Mouse (Mus musculus) hindbrain, embryonic 10.5 days (tissue): ENCODE measurements around the gene Olfr95. TPM values are rescaled to one million over a fixed set of nuclear protein-coding genes. Genes with fewer than 3 reads are reported as not detected.

Experiments
- DNase-seq: peaks from one replicate; pipeline ENCODE4 v3.0.0-alpha.2; 2017; ENCODE audit warnings: low spot score
- H3K27ac ChIP-seq: fragments of 300-500 bp; sonication (generic); 2 replicates; pipeline ENCODE4 v1.5.1; 2016; ENCODE audit warnings: mild to moderate bottlenecking, moderate library complexity
- H3K27me3 ChIP-seq: fragments of 300-500 bp; sonication (generic); 2 replicates; pipeline ENCODE4 v1.6.1; 2016; ENCODE audit warnings: mild to moderate bottlenecking; ENCODE audit not compliant: poor library complexity, insufficient read depth, severe bottlenecking
- H3K36me3 ChIP-seq: fragments of 300-500 bp; sonication (generic); 2 replicates; pipeline ENCODE4 v1.6.1; 2016; ENCODE audit warnings: mild to moderate bottlenecking, moderate library complexity
- H3K4me1 ChIP-seq: fragments of 300-500 bp; sonication (generic); replicated peaks from 2 replicates; pipeline ENCODE4 v1.6.1; 2016; ENCODE audit warnings: mild to moderate bottlenecking
- H3K4me3 ChIP-seq: fragments of 300-500 bp; sonication (generic); 2 replicates; pipeline ENCODE4 v1.5.1; 2016; ENCODE audit warnings: mild to moderate bottlenecking, moderate library complexity
- H3K9me3 ChIP-seq: fragments of 300-500 bp; sonication (generic); 2 replicates; pipeline ENCODE4 v1.6.1; 2016; ENCODE audit warnings: mild to moderate bottlenecking, moderate library complexity
- WGBS: fragments of 180-500 bp; shearing (Covaris S2); methylation state at CpG from one replicate; pipeline ENCODE4 v1.1.7; 2016; 5-methylcytosine and 5-hydroxymethylcytosine counted together
- polyA plus RNA-seq: library from polyadenylated mRNA; unstranded; fragments of >200 nt; fragmentation: Nextera tagmentation; extraction: Ambion mirVana; gene quantifications from 2 replicates; pipeline ENCODE4 v1.2.1, GENCODE M21; 2016

Olfr95 gene
- polyA plus RNA-seq, 1 experiment from 2014 or later, result not detected

DNA sequence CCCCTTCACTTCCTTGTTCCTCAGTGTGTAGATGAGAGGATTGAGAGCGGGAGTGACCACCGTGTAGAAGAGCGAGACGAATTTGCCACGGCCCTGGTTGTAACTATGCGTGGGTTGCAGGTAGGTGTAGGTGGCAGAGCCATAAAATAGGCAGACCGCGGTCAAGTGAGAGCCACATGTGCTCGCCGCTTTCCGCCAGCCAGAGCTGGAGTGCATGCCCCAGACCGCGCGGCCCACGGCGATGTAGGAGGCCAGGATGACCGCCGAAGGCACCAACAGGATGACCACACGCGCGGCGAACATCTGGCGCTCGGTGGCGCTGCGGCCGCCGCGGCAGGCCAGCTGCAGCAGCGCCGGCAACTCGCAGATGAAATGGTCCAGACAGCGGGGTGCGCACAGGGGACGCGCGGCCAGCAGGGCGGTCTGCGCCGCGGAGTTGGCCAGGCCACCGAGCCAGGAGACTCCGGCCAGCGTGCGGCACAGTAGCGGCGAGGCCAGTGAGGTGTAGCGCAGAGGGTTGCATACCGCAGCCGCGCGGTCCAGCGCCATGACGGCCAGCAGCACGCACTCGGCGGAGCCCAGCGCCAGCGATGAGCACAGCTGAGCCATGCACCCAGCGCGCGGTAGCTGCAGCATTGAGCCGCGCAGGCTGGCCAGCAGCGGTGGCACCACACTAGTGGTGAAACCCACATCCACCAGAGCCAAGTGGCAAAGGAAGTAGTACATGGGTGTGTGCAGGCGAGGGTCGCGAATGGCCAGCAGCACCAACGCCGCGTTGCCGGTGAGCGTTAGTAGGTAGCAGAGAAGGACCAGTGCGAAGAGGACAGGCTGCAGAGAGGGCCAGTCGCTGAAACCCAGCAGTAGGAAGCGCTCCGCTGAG is 15.8 kb downstream of the Olfr95 start:
- DNase-seq, result peak; percentile 76
- H3K9me3 ChIP-seq, result no peaks in the 10 kb centered on the region
- H3K27me3 ChIP-seq, result peaks cover 46% of the 10 kb centered on the region
- H3K4me3 ChIP-seq, result peak overlapping the region; percentile 67
- peak overlapping the region; percentile 72 for H3K27ac ChIP-seq
- H3K4me1 ChIP-seq, result peaks cover 12% of the 10 kb centered on the region
- no peaks in the 10 kb centered on the region for H3K36me3 ChIP-seq
- WGBS, result under 1% methylated on average over 77 of the region's 77 CpGs

- no peak overlapping the region for H3K27ac ChIP-seq
- WGBS, result 88% methylated on average over 5 of the region's 5 CpGs
- H3K9me3 ChIP-seq, result no peaks in the 10 kb centered on the region
- H3K36me3 ChIP-seq, result no peaks in the 10 kb centered on the region
- H3K4me1 ChIP-seq, result peaks cover 12% of the 10 kb centered on the region
- DNase-seq, result no peak
- H3K27me3 ChIP-seq, result peaks cover 46% of the 10 kb centered on the region
- no peak overlapping the region for H3K4me3 ChIP-seq
These were observed 18.1 kb downstream of the Olfr95 start for GRCm38 (mm10) chr17:37194782-37195181.

- DNase-seq, result no peak
- peaks cover 12% of the 10 kb centered on the region for H3K4me1 ChIP-seq
- H3K9me3 ChIP-seq, result no peaks in the 10 kb centered on the region
- peaks cover 38% of the 10 kb centered on the region for H3K27me3 ChIP-seq
- H3K36me3 ChIP-seq, result no peaks in the 10 kb centered on the region
- WGBS, result 86% methylated on average over 2 of the region's 2 CpGs
- H3K27ac ChIP-seq, result no peak within 1 kb of the TSS
- no peak within 1 kb of the TSS for H3K4me3 ChIP-seq
These were observed 19.3 kb downstream of the Olfr95 start, which contains the start of gene Ubd for GRCm38 (mm10) chr17:37193656-37194055. TSS of gene Ubd (plus strand) at chr17:37193892.

GRCm38 (mm10) chr17:37193032-37193431 is 19.9 kb downstream of the Olfr95 start:
- H3K36me3 ChIP-seq, result no peaks in the 10 kb centered on the region
- H3K4me1 ChIP-seq, result peaks cover 12% of the 10 kb centered on the region
- DNase-seq, result no peak
- H3K27ac ChIP-seq, result no peak overlapping the region
- H3K9me3 ChIP-seq, result no peaks in the 10 kb centered on the region
- H3K27me3 ChIP-seq, result peaks cover 32% of the 10 kb centered on the region
- no peak overlapping the region for H3K4me3 ChIP-seq

DNA sequence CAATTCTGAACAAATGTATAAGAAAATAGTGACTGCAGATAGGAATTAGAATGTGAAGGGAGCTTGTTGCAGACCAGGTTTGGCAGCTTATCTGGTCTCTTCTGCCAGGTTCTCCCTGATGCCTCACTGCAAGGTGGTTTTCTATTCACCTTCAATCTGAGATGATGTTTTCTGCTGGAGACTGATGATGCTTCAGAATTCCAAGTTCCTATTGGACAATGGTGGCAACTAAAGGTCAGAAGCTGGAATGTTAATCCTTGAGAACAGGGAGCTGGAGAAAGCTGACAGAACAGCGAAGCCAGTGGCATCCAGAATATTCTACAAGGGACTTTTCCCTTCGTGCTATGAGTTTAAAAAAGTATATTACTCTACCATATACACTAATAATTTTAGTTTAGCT is 22.2 kb downstream of the Olfr95 start:
- no peak for DNase-seq
- peaks cover 9% of the 10 kb centered on the region for H3K27me3 ChIP-seq
- 35% methylated on average over 2 of the region's 2 CpGs for WGBS

DNA sequence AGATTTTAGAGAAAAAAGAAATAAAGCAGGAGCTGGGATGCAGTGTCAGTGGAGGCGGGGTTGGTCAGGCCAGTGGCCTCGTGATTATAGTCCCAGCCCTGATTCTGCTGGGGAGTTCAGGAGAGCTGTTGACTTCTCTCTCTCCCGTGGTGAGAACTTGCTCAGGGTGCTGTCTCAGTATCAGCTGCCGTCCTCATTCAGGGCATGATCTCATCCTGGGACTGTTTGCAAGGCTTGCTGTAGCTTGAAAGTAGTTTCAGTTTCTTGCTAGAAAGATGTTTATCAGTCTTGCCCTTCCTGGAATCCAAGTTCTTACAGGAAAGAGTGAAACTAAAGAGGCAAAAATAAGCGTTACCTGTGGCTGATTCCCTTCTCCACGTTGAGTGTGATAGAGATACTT is 27.4 kb downstream of the Olfr95 start:
- Histone ChIP-seq H3K4me1 (no peaks in the 10 kb centered on the region), H3K9me3 (no peaks in the 10 kb centered on the region), H3K27me3 (no peaks in the 10 kb centered on the region), H3K27ac (no peak overlapping the region), H3K36me3 (no peaks in the 10 kb centered on the region), H3K4me3 (no peak overlapping the region)
- no peak for DNase-seq
- WGBS, result 57% methylated on average over 6 of the region's 6 CpGs

More for the DNA sequence above, 22.2 kb downstream of the Olfr95 start:
- Histone ChIP-seq H3K4me3 (no peak overlapping the region), H3K36me3 (no peaks in the 10 kb centered on the region), H3K9me3 (no peaks in the 10 kb centered on the region), H3K27ac (no peak overlapping the region), H3K4me1 (no peaks in the 10 kb centered on the region)

DNA sequence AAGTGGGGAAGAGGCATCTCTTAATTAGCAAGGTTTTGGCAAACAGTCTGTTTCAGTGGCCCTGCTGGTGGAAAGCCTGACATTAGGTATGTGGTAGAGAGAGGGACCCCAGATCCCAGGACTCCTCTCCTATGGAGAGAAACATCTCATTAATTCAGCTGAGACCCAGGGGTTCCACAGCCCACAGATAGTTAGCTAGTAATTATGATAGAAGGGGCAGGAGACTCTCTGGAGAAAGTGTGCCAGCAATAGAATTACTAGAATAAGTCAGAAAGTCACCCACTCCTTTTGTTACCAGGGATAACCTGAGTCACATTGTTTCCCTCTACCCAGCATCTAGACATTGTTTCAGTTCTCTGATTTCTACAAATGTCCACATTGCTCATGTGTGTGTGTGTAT is 51.5 kb downstream of the Olfr95 start, which contains the start of gene Olfr93:
Olfr93 (minus strand) TSS at position 101 of the 400 bp plus-strand sequence.
- Histone ChIP-seq H3K27me3 (no peaks in the 10 kb centered on the region), H3K36me3 (no peaks in the 10 kb centered on the region), H3K4me1 (no peaks in the 10 kb centered on the region), H3K27ac (no peak within 1 kb of the TSS), H3K4me3 (no peak within 1 kb of the TSS), H3K9me3 (no peaks in the 10 kb centered on the region)
- no peak for DNase-seq

Other genes starting within 250 kb of the Olfr95 start
- not detected in 2 replicates for gene 2410137M14Rik, start 231.9 kb downstream of the Olfr95 start, polyA plus RNA-seq
- 0.68 and 1.1 TPM in 2 replicates for gene H2-M5, start 223.6 kb downstream of the Olfr95 start, polyA plus RNA-seq
- 79.9 and 96.9 TPM in 2 replicates for gene Zfp57, start 212.0 kb downstream of the Olfr95 start, polyA plus RNA-seq
- 0.19 and 0.34 TPM in 2 replicates for gene Mog, start 189.7 kb downstream of the Olfr95 start, polyA plus RNA-seq
- gene Gabbr1, start 167.2 kb downstream of the Olfr95 start, polyA plus RNA-seq, result 10.8 and 17.0 TPM in 2 replicates
- 0.08 TPM in 1 of 2 replicates, not detected in the other for gene Olfr90, start 124.6 kb downstream of the Olfr95 start, polyA plus RNA-seq
- gene Olfr91, start 114.8 kb downstream of the Olfr95 start, polyA plus RNA-seq, result not detected in 2 replicates
- gene Olfr92, start 93.0 kb downstream of the Olfr95 start, polyA plus RNA-seq, result not detected in 2 replicates
- not detected in 2 replicates for gene Olfr93, start 51.6 kb downstream of the Olfr95 start, polyA plus RNA-seq
- gene Ubd, start 19.2 kb downstream of the Olfr95 start, polyA plus RNA-seq, result not detected in 2 replicates
- not detected in 2 replicates for gene Olfr94, start 12.1 kb downstream of the Olfr95 start, polyA plus RNA-seq
- gene Olfr96, start 7.0 kb upstream of the Olfr95 start, polyA plus RNA-seq, result not detected in 2 replicates
- not detected in 2 replicates for gene Olfr97, start 24.2 kb upstream of the Olfr95 start, polyA plus RNA-seq
- not detected in 2 replicates for gene Olfr98, start 50.6 kb upstream of the Olfr95 start, polyA plus RNA-seq
- 1.1 and 1.4 TPM in 2 replicates for gene H2-M3, start 57.1 kb upstream of the Olfr95 start, polyA plus RNA-seq
- not detected in 2 replicates for gene Olfr99, start 70.3 kb upstream of the Olfr95 start, polyA plus RNA-seq
- gene Olfr101, start 91.2 kb upstream of the Olfr95 start, polyA plus RNA-seq, result not detected in 2 replicates
- not detected in 2 replicates for gene Olfr102, start 103.9 kb upstream of the Olfr95 start, polyA plus RNA-seq
- gene Olfr103, start 126.6 kb upstream of the Olfr95 start, polyA plus RNA-seq, result not detected in 2 replicates
- not detected in 2 replicates for gene Olfr104-ps, start 146.5 kb upstream of the Olfr95 start, polyA plus RNA-seq
- not detected in 2 replicates for gene Olfr105-ps, start 165.9 kb upstream of the Olfr95 start, polyA plus RNA-seq
- gene Olfr106-ps, start 177.3 kb upstream of the Olfr95 start, polyA plus RNA-seq, result not detected in 2 replicates
- gene Olfr107, start 186.1 kb upstream of the Olfr95 start, polyA plus RNA-seq, result not detected in 2 replicates
- not detected in 2 replicates for gene Olfr108, start 232.4 kb upstream of the Olfr95 start, polyA plus RNA-seq
- not detected in 2 replicates for gene Olfr109, start 245.8 kb upstream of the Olfr95 start, polyA plus RNA-seq